Mouse (Mus musculus) c-Kit-negative CD71-positive TER-119-positive erythroid progenitor cells, embryonic 14.5 days (primary cell): ENCODE results near the gene Slc12a8.

Experiments
- DNase-seq: peaks from one replicate; pipeline ENCODE4 v3.0.0-alpha.2; 2013; ENCODE audit warnings: low read depth, low spot score

Gene Slc12a8

DNA sequence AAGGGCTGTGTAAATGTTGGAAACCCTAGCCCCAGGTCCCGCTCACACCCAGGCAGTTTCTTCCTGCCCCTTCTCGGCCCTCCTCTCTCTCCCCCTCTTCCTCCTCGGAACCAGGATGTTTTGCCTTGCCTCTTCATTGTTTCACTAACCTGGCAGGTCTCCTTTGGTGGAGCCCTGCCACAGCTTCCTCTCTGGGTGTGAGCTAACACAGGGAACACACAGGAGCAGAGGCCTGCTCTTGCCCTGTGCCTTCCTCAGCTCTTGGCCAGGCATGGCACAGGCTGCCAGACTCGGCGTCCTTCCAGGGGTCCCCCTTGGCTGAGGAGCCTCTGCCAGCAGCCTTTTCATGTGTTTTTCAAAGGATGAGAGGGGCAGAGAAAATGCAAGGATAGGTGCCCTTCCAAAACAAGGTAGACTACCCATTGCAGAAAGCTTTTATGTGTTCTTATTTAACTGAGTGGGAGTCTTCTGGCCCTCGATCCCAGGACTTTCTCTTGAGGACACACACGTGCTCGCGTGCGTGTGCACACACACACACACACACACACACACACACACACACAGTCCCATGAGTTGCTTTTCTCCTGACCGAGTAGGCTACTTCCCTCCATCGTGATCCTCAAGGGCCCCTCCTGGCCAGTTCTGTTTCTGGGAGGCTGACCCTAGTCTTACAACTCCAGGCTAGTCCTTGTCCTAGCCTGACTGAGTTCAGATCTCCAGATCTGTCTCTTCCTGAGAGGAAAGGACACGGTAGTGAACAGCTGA is 179.9 kb downstream of the Slc12a8 start:
- no peak for DNase-seq

DNA sequence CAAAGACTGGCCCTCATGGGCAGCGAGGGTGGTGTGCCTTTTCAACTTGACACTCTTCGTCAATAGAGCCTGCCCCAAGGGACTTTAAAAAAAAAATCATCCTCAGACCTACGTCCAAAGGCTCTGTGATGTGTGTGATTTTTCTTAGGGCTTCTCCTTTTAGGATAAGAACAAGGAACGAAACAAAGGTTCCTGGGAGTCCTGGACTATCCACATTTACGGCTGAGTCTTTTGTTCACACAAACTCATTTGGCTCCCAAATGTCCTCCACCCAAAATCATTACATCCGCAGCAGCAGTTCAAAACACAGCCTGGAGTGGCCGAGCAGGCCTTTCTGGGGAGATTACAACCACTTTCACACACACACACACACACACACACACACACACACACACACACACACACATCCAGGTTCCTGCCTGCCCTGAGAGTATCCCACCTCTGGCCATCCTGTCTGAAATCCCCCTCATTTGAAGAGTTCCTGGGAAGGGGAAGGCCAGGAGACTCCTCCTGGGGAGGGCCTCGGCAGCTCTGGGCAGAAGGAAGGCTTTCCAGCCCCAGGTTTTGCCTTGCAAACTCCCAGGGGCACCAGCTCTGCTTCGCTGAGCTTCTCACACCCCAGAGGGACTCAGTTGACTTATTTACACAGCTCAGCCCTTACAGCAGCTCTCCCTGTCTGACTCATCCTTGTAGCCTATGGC is 180.6 kb downstream of the Slc12a8 start:
- DNase-seq: no peak

DNA sequence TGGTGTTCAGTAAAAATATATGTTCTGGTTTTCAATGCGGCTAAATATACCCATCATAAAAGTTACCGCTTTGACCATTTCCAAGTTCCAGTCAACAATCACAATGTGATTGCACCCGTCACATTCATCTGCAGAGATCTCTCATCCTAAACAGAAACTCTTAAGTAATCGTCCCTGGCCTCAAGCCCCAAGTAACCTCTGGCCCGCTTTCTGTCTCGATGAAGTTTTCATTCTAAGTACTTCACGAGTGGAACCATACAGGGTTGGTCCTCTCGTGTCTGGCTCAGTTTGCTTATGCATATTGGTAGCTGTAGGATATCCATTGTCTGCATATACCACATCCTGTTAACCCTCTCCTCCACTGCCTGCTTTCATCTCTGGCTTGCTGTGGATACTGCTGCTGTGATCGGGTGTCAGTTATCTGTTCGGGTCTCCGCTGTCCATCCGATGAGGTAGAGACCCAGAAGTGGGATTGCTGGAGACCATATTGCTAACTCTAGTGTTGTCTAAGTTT is 181.2 kb downstream of the Slc12a8 start:
- DNase-seq: no peak

DNA sequence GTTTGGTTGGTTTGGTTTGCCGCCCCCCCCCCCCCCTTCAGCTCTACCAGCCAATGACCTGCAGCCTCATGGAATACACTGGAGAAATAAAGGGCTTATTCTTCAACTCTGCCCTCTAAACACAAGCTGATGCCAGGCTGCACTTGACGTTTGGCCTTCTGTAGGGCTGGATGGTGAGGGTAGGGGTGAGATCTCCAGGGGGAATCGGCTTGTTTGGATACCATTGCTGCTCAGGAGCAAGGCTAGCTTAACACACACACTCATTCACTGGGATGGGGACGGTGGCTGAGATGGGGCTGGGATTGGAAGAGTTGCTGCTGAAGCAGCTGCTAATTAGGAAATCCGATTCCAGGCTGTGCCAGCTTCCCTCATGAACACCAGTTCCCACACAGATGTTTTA is 183.5 kb downstream of the Slc12a8 start:
- DNase-seq: no peak

DNA sequence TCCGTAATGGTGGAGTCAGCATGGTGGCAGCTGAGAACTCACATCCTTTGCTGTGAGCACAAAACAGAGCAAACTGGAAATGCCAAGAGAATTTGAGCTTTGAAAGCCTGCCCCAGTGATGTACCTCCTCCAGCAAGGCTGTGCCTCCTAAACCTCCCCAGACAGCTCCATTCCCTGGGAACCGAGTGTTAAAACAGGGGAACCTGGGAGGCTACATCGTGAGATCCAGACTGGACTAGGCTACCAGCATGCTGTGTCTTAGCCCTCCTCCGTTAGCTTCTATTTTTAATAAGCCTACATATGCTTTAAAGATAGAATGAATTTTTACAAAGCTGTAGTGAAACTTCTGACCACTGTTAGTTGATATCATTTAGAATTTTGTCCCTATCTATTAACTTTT is 184.7 kb downstream of the Slc12a8 start:
- DNase-seq: no peak

DNA sequence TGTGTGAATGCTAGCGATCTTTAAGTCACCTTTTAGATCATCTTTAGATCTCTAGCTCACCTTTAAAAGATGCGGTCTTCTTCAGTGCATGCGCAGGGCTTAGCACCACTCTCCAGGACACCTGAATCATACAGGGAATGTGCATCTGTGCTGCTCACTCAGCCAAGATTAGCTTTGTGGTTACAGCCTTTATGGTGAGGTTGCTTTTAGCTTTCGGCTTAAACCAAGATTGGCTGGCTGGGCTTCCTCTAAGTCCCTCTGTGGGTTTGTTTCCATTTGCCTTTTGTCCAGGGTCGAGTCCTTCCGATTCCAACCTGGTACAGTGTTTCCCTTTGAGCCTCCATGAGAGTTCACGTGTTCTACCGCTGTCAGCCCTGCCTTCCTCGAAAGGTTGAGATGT is 187.2 kb downstream of the Slc12a8 start:
- DNase-seq: no peak

DNA sequence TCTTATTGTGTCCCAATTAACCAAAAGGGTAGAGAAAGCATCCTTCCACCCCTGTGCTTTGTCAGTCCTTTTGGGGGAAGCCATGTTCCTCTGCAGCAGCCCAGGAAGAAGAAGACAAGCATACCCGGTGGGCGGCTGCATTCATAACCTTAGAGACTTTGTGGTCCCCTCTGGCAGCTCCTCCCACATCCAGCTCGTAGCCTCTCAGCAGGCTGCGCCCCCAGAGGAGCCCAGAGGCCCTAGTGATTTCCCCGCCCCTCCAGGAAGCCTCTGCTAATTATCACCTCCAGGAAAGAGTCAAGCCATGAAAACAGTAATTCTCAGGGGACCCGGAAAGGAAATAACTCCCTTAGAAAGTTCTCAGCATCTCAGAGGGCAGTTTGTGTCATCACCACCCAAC is 188.1 kb downstream of the Slc12a8 start:
- DNase-seq: no peak

DNA sequence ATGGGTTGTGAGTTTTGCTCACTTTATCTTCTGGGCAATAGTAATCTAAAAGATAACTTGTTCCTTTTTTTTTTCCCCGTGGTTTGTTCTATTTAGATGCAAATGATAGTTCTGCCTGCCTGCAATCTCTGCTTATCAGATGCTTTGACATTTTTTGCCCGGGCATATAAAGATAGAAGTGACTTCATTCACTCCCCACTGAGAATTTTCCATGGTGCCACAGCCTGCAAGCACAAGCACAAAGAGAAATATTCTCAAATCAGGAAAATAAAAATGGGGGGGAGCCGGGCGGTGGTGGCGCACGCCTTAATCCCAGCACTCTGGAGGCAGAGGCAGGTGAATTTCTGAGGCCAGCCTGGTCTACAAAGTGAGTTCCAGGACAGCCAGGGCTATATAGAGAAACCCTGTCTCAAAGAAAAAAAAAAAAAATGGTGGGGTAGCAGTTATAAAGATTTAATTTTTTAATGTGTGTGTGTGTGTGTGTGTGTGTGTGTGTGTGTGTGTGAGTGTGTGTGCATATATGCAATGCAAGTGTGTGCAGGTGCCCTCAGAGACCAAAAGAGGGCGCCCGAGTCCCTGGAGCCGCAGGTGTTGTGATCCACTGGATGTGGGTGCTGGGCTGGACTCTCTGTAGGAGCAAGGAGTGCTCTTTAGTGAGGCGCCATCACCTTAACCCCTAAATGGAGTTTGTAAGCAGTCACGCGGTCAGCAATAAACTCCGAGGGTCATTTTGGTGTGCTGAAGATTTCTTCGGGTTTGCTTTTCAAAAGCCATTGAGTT is 189.2 kb downstream of the Slc12a8 start:
- no peak for DNase-seq

DNA sequence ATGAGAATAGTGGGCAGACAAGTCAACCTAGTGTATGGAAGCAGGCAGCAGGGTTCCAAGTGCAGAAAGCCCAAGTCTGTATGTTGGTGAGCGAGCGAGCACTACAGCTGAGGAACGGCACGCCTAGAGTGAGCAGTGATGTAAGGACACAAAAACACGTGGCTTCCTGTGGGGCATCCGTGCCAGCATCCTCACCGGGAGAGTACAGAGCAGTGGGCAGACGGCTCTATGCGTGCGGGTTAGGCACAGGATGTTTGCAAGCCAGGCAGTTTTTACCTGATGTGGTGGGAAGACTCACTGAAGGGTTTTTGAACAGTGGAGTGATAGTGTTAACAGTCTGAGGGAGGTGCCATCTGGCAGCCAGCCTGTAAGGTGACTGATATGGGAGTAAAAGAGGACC is 190.9 kb downstream of the Slc12a8 start:
- DNase-seq: no peak

DNA sequence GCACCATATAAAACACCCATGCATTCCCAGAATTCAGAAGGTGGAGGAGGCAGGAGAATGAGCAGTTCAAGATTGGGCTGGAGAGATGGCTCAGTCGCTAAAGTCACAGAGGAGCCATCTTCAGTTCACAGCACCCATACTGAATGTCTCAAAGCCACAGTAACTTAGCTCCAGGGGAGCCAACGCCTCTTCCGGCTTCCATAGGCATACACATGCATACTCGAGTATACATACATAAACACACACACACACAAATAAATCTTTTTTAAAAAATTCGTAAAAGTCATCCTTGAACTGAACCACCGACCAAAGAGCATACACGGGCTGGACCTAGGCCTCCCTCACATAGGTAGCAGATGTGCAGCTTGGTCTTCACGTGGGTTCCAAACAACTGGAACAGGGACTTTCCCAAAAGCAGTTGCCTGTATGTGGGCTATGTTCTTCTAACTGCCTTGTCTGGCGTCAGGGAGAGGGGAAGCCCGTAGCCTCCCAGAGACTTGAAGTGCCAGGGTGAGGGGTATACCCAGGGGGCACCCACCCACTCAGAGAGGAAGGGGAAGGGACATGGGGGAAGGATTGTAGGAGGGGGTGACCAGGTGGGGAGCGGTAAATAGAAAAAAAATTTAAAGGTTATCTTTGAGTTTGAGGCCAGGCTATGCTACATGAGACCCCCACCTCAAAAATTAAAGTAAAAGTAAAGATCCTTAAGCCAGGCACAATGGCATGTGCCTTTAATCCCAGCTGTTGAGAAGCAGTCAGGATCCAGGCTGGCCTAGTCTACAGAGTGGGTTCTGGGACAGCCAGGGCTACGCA is 191.7 kb downstream of the Slc12a8 start:
- no peak for DNase-seq
